Mouse (Mus musculus): ENCODE measurements at regions not wholly inside any gene's neighbourhood (a gene's known extent, or its start where the extent isn't known, plus 50 kb on each side); places are given as distances from the start of the nearest gene placed in this dataset.
A peak's percentile ranks its signal among the peaks of the same experiment; 100 is the strongest.

GRCm38 (mm10) chr12:35640911-35641345, 106.1 kb upstream of the Ahr start:
- peak; percentile 60 for DNase-seq (ENCODE audit: inconsistent ontology term)

GRCm38 (mm10) chr12:35623484-35623883, 88.6 kb upstream of the Ahr start:
- DNase-seq (ENCODE audit: inconsistent ontology term), result no peak

GRCm38 (mm10) chr12:35614885-35615284, 80.0 kb upstream of the Ahr start:
- no peak for DNase-seq (ENCODE audit: inconsistent ontology term)

GRCm38 (mm10) chr12:35607652-35608051, 72.8 kb upstream of the Ahr start:
- peak; percentile 33 for DNase-seq (ENCODE audit: inconsistent ontology term)

- DNase-seq (ENCODE audit: inconsistent ontology term), result no peak
Measured at GRCm38 (mm10) chr12:35603742-35604141, 68.9 kb upstream of the Ahr start.

GRCm38 (mm10) chr12:35602589-35602988, 67.8 kb upstream of the Ahr start:
- no peak for DNase-seq (ENCODE audit: inconsistent ontology term)

- no peak for DNase-seq (ENCODE audit: inconsistent ontology term)
Measured at GRCm38 (mm10) chr12:35598298-35598697, 63.5 kb upstream of the Ahr start.

GRCm38 (mm10) chr12:35592866-35593265, 58.0 kb upstream of the Ahr start:
- DNase-seq (ENCODE audit: inconsistent ontology term), result no peak
